Mouse (Mus musculus) thymus, adult 2 months (tissue): Measurements from ENCODE around the gene Gfap.

Experiments used
- CTCF ChIP-seq: fragments of 200-500 bp; IDR thresholded peaks from 2 replicates; pipeline ENCODE4 v1.5.1; 2012; ENCODE audit warnings: mild to moderate bottlenecking, control low read depth, low read length, moderate library complexity, borderline replicate concordance; ENCODE audit not compliant: control insufficient read depth, poor library complexity, insufficient read depth; ENCODE audit errors: extremely low read depth
- POLR2A ChIP-seq: fragments of 200-500 bp; IDR thresholded peaks from 2 replicates; pipeline ENCODE4 v1.6.1; 2012; ENCODE audit warnings: mild to moderate bottlenecking, low read length, control low read depth, moderate library complexity; ENCODE audit not compliant: control insufficient read depth, poor library complexity, insufficient read depth; ENCODE audit errors: extremely low read depth

DNA sequence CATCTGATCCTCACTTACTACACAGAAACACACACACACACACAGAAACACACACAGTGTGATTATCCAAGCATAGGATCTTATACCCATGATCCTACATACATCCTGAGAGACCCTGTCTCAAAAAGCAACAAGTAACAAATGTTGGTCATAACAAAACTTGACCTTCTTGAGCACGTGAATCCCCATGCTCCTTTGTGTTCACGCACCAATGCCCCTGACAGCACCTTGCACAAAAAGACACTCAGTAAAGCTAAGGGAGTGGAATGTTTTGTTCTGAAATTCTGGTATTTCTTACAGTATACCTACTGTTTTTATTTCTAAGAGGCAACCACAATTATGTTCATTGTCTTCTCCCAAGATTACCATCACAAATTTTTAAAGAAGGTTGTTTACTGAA is 21.2 kb downstream of the Gfap start:
- TF ChIP-seq POLR2A (no peak), CTCF (no peak)
